Mouse (Mus musculus): ENCODE measurements around the gene Kctd6. TPM values are rescaled to one million over a fixed set of nuclear protein-coding genes. Genes with fewer than 3 reads are reported as not detected.

The Kctd6 gene
- 8.6 and 10.6 TPM in 2 replicates for polyA plus RNA-seq (2015; fragmentation: Nextera tagmentation; extraction: Ambion mirVana)

GRCm38 (mm10) chr14:8213803-8214224 is at the start of gene Kctd6:
TSS of gene Kctd6 (plus strand) at chr14:8214140.

GRCm38 (mm10) chr14:8172507-8173410 is 41.2 kb upstream of the Kctd6 start, which contains the start of gene Pdhb:
TSS of gene Pdhb (minus strand) at chr14:8173025.

GRCm38 (mm10) chr14:8259166-8259565 is 45.2 kb downstream of the Kctd6 start, which contains the start of gene Acox2:
TSS of gene Acox2 (minus strand) at chr14:8259353.

Other genes with a start within 250 kb of the Kctd6 start
- 0.79 and 1.7 TPM in 2 replicates for gene Dnase1l3, start 219.6 kb upstream of the Kctd6 start, polyA plus RNA-seq (2015; fragmentation: Nextera tagmentation; extraction: Ambion mirVana)
- 5.0 and 6.4 TPM in 2 replicates for gene Abhd6, start 211.2 kb upstream of the Kctd6 start, polyA plus RNA-seq (2015; fragmentation: Nextera tagmentation; extraction: Ambion mirVana)
- gene Rpp14, start 133.8 kb upstream of the Kctd6 start, polyA plus RNA-seq (2015; fragmentation: Nextera tagmentation; extraction: Ambion mirVana) = 41.8 and 42.0 TPM in 2 replicates
- 16.1 and 21.1 TPM in 2 replicates for gene Pxk, start 115.9 kb upstream of the Kctd6 start, polyA plus RNA-seq (2015; fragmentation: Nextera tagmentation; extraction: Ambion mirVana)
- gene Pdhb, start 41.1 kb upstream of the Kctd6 start, polyA plus RNA-seq (2015; fragmentation: Nextera tagmentation; extraction: Ambion mirVana) = 129 and 131 TPM in 2 replicates
- 0.05 TPM in 1 of 2 replicates, not detected in the other for gene Acox2, start 45.2 kb downstream of the Kctd6 start, polyA plus RNA-seq (2015; fragmentation: Nextera tagmentation; extraction: Ambion mirVana)
- 0.04 and 0.14 TPM in 2 replicates for gene Fam107a, start 103.9 kb downstream of the Kctd6 start, polyA plus RNA-seq (2015; fragmentation: Nextera tagmentation; extraction: Ambion mirVana)
- not detected in 2 replicates for gene Oit1, start 164.6 kb downstream of the Kctd6 start, polyA plus RNA-seq (2015; fragmentation: Nextera tagmentation; extraction: Ambion mirVana)